Mouse (Mus musculus) liver, adult 2 months (tissue): ENCODE results near the gene Bcdin3d.

ENCODE experiments used
- CTCF ChIP-seq: fragments of 200-500 bp; IDR thresholded peaks from 2 replicates; pipeline ENCODE4 v1.5.1; 2011; ENCODE audit warnings: low read depth, low read length, control low read depth
- POLR2A ChIP-seq: fragments of 200-500 bp; IDR thresholded peaks from 2 replicates; pipeline ENCODE4 v1.6.1; 2011; ENCODE audit warnings: low read length, control low read depth; ENCODE audit not compliant: insufficient read depth; ENCODE audit errors: extremely low read depth

GRCm38 (mm10) chr15:99463194-99463593 is 11.3 kb downstream of the Bcdin3d start:
- TF ChIP-seq CTCF (no peak), POLR2A (no peak)
